Mouse (Mus musculus) brown adipose tissue, adult 24 weeks (tissue): ENCODE measurements around the gene Ncl. TPM values are rescaled to one million over a fixed set of nuclear protein-coding genes. Genes with fewer than 3 reads are reported as not detected.
A peak's percentile ranks its signal among the peaks of the same experiment; 100 is the strongest.

ENCODE experiments used
- H3K27ac ChIP-seq: fragments of 200-500 bp; replicated peaks from 2 replicates; pipeline ENCODE4 v1.5.1; 2012; ENCODE audit warnings: low read depth, mild to moderate bottlenecking, low read length
- H3K4me1 ChIP-seq: fragments of 200-500 bp; 2 replicates; pipeline ENCODE4 v1.6.1; 2012; ENCODE audit warnings: low read length, mixed read lengths; ENCODE audit not compliant: control insufficient read depth, insufficient read depth, insufficient read length
- H3K4me3 ChIP-seq: fragments of 200-500 bp; 2 replicates; pipeline ENCODE4 v1.5.1; 2012; ENCODE audit warnings: low read depth, mild to moderate bottlenecking, low read length, moderate library complexity; ENCODE audit not compliant: insufficient read depth
- polyA plus RNA-seq: library from polyadenylated mRNA; stranded (reverse); fragments of >200 nt; gene quantifications from 2 replicates; pipeline ENCODE4 v1.2.4, GENCODE M21; 2012; ENCODE audit not compliant: missing spikeins, insufficient read depth, insufficient read length

The Ncl gene
- polyA plus RNA-seq, 1 experiment: 88.2 TPM

DNA sequence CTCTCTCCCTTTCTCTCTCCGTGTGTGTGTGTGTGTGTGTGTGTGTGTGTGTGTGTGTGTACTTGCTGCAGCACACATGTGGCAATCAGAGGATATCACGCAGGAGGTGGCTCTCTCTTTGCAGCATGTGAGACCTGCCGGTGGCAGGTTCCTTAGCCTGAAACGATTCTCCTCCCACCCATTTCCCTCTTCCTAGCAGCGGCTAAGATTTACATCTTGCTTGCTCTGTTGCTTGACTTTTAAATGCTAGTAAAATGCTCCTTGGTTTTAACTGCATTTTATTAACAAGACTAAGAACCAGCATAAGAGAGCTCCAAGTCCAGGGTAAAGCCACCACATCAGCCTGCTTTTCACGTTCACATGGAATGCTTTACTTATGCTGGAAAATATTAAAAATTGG, 19.5 kb upstream of the Ncl start:
- Histone ChIP-seq H3K4me3 (no peak overlapping the region), H3K27ac (no peak overlapping the region), H3K4me1 (peaks cover 10% of the 10 kb centered on the region)

GRCm38 (mm10) chr1:86376354-86376753, 17.2 kb upstream of the Ncl start:
- no peak overlapping the region for H3K4me3 ChIP-seq
- H3K4me1 ChIP-seq: peaks cover 10% of the 10 kb centered on the region
- H3K27ac ChIP-seq: no peak overlapping the region

- Histone ChIP-seq H3K4me3 (no peak overlapping the region), H3K4me1 (0 out of 2 replicates have a peak, but pooled peaks cover 2% of the 10 kb centered on the region), H3K27ac (no peak overlapping the region)
Observed at GRCm38 (mm10) chr1:86371997-86372396, 12.8 kb upstream of the Ncl start.

DNA sequence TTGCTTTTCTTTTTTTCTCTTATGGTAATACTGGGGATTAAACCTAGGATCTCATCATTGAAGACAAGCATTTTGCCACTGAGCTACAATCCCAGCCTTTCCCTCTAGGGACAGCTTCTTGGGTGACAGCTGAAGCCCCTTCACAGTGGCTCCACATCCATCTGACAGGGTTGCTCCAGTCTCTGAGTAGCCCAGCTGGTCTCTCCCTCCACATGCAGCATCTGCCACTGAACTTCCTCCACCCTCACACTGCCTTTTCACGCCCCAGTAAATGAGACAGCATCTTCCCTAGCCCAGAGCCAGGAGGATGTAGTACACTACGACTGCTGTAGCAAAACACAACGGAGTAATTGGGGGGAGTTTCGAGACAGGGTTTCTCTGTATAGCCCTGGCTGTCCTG, 8.9 kb upstream of the Ncl start:
- H3K4me3 ChIP-seq: no peak overlapping the region
- H3K27ac ChIP-seq: no peak overlapping the region
- no peaks in the 10 kb centered on the region for H3K4me1 ChIP-seq

DNA sequence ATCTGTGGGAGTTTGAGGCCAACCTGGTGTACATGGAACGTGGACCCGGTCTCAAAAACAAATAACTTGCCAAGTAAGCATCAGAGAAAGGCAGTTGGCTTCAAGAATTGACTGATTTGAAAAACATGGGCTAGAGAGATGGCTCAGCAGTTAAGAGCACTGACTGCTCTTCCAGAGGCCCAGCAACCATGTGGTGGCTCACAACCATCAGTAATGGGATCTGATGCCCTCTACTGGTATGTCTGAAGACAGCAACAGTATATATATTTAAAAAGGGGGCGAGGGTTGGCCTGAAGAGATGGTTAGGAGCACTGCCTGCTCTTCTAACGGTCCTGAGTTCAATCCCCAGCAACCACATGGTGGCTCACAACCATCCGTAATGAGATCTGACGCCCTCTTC, 4.5 kb upstream of the Ncl start:
- peaks cover 5% of the 10 kb centered on the region; the same call in 1 of the 2 replicates for H3K4me1 ChIP-seq
- no peak overlapping the region for H3K27ac ChIP-seq
- H3K4me3 ChIP-seq: no peak overlapping the region

DNA sequence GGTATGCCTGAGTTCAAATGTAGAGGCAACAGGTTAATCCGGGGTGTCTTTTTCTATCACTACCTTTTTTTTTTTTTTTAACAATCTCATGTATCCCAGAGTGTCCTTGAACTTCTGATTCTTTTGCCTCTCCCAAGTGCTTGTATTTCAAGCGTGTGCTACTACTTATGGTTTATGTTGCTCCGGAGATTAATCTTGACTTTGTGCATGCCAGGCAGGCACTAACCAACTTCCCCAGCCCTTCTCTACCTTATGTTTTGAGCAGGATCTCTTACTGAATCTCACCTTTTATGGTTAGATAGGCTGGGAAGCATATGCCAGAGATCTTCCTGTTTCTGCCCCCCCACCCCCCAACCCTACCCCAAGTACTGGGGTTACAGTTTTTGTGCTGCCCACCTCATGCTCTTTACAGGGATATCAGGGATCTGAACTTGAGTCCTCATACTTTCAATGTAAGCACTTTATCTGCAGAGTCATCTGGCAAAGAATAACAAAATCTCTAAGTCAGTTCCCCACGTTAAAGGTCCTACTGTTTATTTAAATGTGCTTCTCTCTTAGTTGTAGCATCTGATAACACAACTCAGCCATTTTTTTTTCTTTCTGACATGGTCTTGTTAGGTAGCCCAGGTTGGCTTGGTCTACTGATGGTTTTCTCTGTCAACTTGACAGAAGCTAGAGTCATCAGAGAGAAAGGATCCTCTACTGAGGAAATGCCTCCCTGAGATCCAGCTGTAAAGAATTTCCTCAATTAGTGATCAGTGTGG, 2.8 kb upstream of the Ncl start:
- peaks cover 7% of the 10 kb centered on the region for H3K4me1 ChIP-seq
- H3K4me3 ChIP-seq: no peak overlapping the region
- H3K27ac ChIP-seq: no peak overlapping the region

GRCm38 (mm10) chr1:86360441-86360840, 1.2 kb upstream of the Ncl start:
- peak overlapping the region; percentile 80 for H3K4me3 ChIP-seq
- no peak overlapping the region for H3K27ac ChIP-seq

DNA sequence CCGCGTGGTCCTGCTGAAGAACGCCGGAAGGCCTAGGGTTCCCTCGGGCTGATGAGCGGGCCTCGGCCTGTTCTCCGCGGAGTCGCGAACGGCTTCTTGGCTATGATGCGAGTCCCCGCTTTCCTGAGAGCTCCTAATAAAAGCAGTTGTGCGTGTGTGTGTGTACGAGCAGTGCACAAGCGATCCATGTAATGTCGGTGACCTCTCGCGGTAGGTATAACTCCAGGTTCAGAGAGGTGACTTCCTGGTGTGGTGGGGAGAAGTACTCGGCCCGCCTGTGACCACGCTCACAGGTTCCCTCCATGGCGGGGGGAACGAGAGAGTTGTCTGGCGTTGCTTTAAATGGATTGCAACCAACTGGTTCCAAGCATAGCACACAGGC, 589 bp upstream of the Ncl start:
- Histone ChIP-seq H3K4me3 (peak overlapping the region; percentile 80), H3K4me1 (peaks cover 7% of the 10 kb centered on the region), H3K27ac (no peak overlapping the region)

More at GRCm38 (mm10) chr1:86360441-86360840, 1.2 kb upstream of the Ncl start:
- peaks cover 7% of the 10 kb centered on the region for H3K4me1 ChIP-seq

- Histone ChIP-seq H3K27ac (peak overlapping the region; percentile 76), H3K4me1 (peaks cover 7% of the 10 kb centered on the region), H3K4me3 (peak overlapping the region; percentile 81)
Observed at GRCm38 (mm10) chr1:86358229-86358905, 833 bp downstream of the Ncl start.

DNA sequence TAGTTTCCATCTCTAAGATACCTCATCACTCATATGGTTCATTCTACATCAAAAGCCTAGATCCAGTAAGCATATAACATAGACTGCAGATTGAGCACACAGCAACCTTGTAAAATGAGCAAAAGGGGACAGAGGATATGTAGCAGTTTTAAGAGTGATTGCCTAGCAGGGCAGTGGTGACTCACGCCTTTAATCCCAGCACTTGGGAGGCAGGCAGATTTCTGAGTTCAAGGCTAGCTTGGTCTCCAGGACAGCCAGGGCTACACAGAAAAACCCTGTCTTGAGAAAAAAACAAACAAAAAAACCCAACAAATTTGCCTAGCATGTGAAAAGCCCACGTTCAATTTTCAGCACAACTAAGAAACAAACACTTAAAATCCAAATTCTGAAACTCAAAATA, 5.0 kb downstream of the Ncl start:
- no peak overlapping the region for H3K4me3 ChIP-seq
- H3K27ac ChIP-seq: no peak overlapping the region

GRCm38 (mm10) chr1:86350576-86350975, 8.6 kb downstream of the Ncl start:
- Histone ChIP-seq H3K4me3 (no peak overlapping the region), H3K27ac (no peak overlapping the region), H3K4me1 (no peaks in the 10 kb centered on the region)

More for the DNA sequence above, 5.0 kb downstream of the Ncl start:
- H3K4me1 ChIP-seq: peaks cover 2% of the 10 kb centered on the region; the same call in 1 of the 2 replicates

- no peak overlapping the region for H3K4me3 ChIP-seq
- H3K27ac ChIP-seq: no peak overlapping the region
- no peaks in the 10 kb centered on the region for H3K4me1 ChIP-seq
Observed at GRCm38 (mm10) chr1:86349696-86350095, 9.5 kb downstream of the Ncl start.

DNA sequence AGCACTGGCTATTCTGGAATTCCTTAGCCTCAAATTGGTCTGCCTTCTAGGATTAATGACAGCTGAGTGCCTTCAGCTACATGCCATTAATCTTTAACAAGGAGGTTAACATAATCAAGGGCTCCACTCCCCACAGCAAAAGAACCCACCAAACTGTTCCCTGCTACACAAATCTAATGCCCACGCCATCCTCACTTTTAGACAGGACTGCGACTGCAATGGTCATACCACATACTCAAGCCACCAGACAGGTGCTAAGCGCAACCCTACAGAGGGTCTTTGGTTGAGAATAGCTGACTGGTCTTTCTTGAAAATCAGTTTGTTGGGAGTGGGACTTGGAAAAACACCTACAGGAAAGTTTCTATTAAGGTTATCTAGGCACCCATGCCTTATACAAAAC, 10.0 kb downstream of the Ncl start:
- no peaks in the 10 kb centered on the region for H3K4me1 ChIP-seq
- no peak overlapping the region for H3K4me3 ChIP-seq
- H3K27ac ChIP-seq: no peak overlapping the region

DNA sequence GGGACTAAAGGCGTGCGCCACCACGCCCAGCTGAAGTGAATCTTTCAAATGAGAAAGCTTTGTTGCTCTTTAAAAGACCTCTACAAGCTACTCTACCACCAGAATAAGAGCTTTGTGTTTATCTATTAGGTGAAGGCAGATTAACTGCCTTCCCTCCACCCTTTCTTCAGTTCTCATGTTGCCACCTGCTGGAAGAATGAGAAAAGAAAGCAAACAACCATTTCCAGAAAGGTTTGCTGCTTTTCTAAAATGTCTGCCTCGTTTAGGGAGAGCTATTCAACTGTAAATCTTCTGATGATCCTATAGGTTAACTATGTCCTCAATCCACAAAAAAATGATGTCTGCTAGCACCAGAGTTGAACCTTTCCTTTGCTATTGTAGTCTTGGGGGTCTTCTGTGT, 10.4 kb downstream of the Ncl start:
- Histone ChIP-seq H3K4me1 (no peaks in the 10 kb centered on the region), H3K4me3 (no peak overlapping the region), H3K27ac (no peak overlapping the region)

GRCm38 (mm10) chr1:86348083-86348482, 11.1 kb downstream of the Ncl start:
- no peak overlapping the region for H3K27ac ChIP-seq

DNA sequence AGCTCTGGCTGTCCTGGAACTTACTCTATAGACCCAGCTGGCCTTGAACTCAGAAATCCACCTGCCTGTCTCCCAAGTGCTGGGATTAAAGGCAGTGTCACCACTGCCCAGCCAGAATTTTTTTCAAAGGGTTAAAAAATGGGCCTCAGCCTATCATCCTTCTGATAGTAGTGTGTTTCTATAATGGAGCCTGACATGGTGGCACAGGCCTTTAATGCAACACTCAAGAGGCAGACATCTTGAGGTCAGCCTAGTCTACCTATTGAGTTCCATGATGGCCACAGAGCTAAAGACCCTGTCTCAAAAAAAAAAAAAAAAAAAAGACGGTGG, 11.5 kb downstream of the Ncl start:
- no peaks in the 10 kb centered on the region for H3K4me1 ChIP-seq
- no peak overlapping the region for H3K4me3 ChIP-seq
- no peak overlapping the region for H3K27ac ChIP-seq

More at GRCm38 (mm10) chr1:86348083-86348482, 11.1 kb downstream of the Ncl start:
- H3K4me3 ChIP-seq: no peak overlapping the region
- H3K4me1 ChIP-seq: no peaks in the 10 kb centered on the region
